Mouse (Mus musculus) mouse trophoblast stem cell (cell line): ENCODE data around the gene Yif1a.

Experiments
- in situ Hi-C, 2 experiments: fragments of 300-500 bp; cut with MseI, MboI; formaldehyde crosslinking; loops; 2 replicates in 1 of 2; 3 replicates in 1 of 2; pipeline ENCODE4 v1.15.1; 2025

Gene Yif1a

GRCm38 (mm10) chr19:5117494-5118383 is 29.4 kb downstream of the Yif1a start:
- in situ Hi-C loops, result no loop called here

DNA sequence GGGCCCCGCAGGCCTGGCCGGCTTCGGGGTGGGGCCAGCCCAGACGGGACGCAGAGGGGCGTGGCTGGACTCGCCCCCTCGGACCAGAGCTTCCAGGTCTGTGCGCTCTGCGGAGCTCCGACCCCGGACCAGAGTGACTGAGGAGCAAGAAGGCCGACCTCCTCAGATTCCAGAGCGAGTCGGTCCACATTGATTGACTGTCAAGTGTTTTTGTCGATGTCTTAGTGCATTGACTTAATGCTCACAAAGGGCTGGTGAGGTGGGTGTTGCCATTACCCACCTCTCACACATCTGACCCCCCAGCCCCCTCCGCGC is 30.0 kb downstream of the Yif1a start, which contains the start of gene Klc2:
Gene Klc2 (minus strand): TSS at position 177 of the 315 bp plus-strand sequence.
- in situ Hi-C loops, result no loop called here

DNA sequence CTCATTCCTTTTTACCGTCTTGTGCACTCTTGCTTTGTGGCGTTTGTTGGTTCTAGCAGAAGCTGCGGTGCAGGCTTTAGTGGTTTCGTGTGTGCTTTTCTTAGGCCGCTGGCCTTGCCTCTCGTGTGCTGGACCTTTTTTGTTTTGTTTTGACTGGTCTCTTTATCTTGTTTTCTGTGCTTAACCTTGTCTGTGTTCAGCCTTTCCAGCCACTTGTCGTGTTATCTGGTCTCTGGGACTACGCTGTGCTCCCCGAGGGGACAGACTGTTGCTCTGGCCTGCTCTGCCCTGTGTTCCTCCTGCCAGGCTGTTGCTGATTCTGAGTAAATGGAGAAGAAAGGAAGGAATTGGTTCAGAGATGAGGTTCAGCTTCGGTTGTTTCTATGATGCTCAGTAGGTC is 34.2 kb downstream of the Yif1a start:
- in situ Hi-C loops, result no loop called here

DNA sequence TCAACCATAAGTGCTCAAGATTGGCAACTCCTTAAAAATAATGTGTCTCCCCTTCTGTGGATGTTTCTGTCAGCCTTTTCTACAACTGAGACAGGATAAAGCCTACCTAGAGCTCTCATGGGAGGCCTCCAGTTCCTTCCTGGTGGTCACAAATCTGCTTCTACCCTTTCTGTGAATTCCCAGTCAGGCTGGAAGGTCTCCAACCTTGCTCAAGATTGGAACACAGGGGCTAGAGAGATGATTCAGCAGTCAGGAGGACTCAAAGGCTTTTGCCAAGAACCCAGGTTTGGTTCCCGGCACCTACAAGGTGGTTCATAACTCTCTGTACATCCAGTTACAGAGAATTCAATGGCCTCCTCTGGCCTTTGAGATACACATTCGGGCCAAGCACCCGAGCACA is 34.9 kb downstream of the Yif1a start:
- in situ Hi-C loops, result no loop called here

DNA sequence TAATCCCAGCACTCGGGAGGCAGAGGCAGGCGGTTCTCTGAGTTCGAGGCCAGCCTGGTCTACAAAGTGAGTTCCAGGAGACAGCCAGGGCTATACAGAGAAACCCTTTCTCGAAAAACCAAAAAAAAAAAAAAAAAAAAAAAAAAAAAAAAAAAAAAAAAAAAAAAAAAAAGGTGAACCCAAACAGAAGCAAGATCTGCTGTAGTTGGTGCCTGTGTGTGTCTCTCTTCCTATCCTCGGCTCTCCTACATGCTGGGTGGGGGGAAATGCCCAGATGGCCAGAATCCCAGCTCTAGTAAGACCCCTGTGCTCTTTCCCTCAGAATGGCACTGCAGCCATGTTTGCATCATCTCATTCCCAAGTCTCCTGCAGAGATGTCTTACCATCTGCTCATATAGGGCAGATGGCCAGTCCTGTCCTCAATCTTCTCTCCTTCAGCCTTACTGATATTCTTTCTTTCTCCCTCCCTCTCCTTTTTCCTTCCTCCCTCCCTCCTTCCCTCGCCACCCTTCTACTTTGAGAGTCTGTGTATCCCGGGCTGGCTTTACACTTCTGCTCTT is 35.8 kb downstream of the Yif1a start:
- in situ Hi-C loops, result no loop called here

DNA sequence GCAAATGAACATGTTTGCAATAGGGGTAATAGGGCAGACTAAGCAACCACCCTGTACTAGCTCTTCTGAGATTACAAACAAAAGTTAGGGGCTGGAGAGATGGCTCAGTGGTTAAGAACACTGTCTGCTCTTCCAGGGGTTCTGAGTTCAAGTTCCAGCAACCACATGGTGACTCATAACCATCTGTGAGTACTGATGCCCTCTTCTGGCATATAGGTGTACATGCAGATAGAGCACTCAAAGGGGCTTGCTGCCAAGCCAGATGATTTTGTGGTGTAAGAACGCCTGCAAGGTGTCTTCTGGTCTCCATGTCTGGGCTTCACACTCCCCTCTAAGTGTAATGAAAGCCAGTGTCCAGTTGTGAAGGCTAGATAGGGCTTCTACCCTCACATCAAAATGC is 41.4 kb downstream of the Yif1a start:
- in situ Hi-C loops, result no loop called here

- in situ Hi-C loops, result no loop called here
Observed at GRCm38 (mm10) chr19:5131237-5131636, 42.9 kb downstream of the Yif1a start.

DNA sequence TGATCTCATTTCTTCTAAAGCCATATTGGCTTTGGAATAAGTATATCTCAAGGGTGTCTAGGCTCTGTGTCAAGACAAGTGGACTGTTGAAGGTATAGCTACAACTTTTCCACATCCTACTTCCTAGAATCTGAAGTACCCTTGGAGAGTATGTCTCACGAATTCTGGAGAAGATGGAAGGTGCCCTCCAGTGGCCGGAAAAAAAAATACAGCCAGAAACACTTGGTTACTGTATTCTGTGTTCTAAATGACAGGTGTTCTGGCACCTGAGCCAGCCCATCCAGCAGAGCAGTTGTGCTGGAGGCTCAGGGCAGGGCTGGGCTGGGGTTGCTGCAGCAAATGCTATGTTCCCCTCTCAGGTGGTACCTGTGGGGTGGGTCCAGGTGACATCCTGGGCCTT is 51.3 kb downstream of the Yif1a start:
- in situ Hi-C loops, result loop anchor here in 1 of 2 experiments (5.0 kb wide), 1 partner anchor 47 kb away; no protein-coding TSS in a partner anchor
